Comparison of ENCODE assay signal across 25 mouse cellular contexts in the genomic region with DNA sequence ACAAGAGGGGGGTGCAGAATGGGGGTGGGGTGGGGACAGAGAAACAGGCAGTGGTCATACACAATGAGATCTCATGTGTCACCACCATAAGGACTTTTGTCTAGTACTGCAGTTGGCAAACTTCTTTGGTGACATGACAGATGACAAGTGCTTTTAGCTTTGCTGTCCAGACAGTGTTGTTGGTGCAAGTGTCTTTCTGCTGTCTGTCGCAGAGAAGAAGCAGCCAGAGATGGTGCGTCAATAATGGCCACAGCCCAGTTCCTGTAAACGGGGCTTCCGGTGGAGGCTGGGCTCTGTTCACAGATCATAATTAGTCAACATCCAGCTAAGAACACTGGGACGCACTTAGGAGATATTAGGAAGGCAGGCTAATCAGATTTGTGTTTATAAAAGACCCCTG.
DNase-seq lines count a peak whose midpoint lies in the region; ATAC-seq lines count a peak whose summit lies in the region.
"Had no signal": no experiment of that assay in that cellular context is flagged by ENCODE, and none has a peak within 500 bp of the region (broad histone marks: within the 10 kb centered on the region; RNA-seq: fewer than 3 reads in every experiment).

No protein-coding gene starts in this region.

- 0 out of 2 replicates have a peak overlapping the region, but pooled peaks have one; percentile 8 for H3K27ac ChIP-seq in hindbrain, embryonic 10.5 days
- H3K27ac ChIP-seq in hindbrain, embryonic 11.5 days (ENCODE audit: low read depth, low read length) = no peak overlapping the region; the same call in 1 of the 2 replicates
- peak overlapping the region; percentile 68; the same call in 1 of the 2 replicates for H3K27ac ChIP-seq in limb, embryonic 10.5 days
- H3K27ac ChIP-seq: embryonic facial prominence, embryonic 12.5 days; embryonic facial prominence, embryonic 15.5 days; heart, embryonic 15.5 days; hindbrain, embryonic 13.5 days had no signal

- WGBS in hindbrain, embryonic 10.5 days = 77% methylated on average over 5 of the region's 5 CpGs
- WGBS in hindbrain, embryonic 11.5 days = 67% methylated on average over 5 of the region's 5 CpGs
- 78% methylated on average over 5 of the region's 5 CpGs for WGBS in limb, embryonic 10.5 days

- peaks cover 47% of the 10 kb centered on the region for H3K4me1 ChIP-seq in hindbrain, embryonic 10.5 days (replicated peaks)
- H3K4me1 ChIP-seq in hindbrain, embryonic 11.5 days (replicated peaks; ENCODE audit: control insufficient read depth, insufficient read depth, low read length) = 0 out of 2 replicates have a peak, but pooled peaks cover 2% of the 10 kb centered on the region
- peaks cover 61% of the 10 kb centered on the region for H3K4me1 ChIP-seq in limb, embryonic 10.5 days

- H3K36me3 ChIP-seq in hindbrain, embryonic 10.5 days = no peaks in the 10 kb centered on the region
- H3K36me3 ChIP-seq in hindbrain, embryonic 11.5 days (ENCODE audit: control insufficient read depth, insufficient read depth, low read length) = no peaks in the 10 kb centered on the region
- no peaks in the 10 kb centered on the region for H3K36me3 ChIP-seq in limb, embryonic 10.5 days
- H3K36me3 ChIP-seq: embryonic facial prominence, embryonic 12.5 days; embryonic facial prominence, embryonic 15.5 days; heart, embryonic 12.5 days; heart, embryonic 15.5 days; hindbrain, embryonic 13.5 days had no signal

- H3K4me2 ChIP-seq in hindbrain, embryonic 11.5 days (replicated peaks; ENCODE audit: low read depth, low read length) = no peak overlapping the region
- H3K4me2 ChIP-seq: embryonic facial prominence, embryonic 12.5 days; embryonic facial prominence, embryonic 15.5 days; heart, embryonic 12.5 days; heart, embryonic 15.5 days; hindbrain, embryonic 13.5 days had no signal

- H3K27me3 ChIP-seq in hindbrain, embryonic 10.5 days (ENCODE audit: insufficient read depth, poor library complexity, severe bottlenecking) = peaks cover 20% of the 10 kb centered on the region; the same call in 1 of the 2 replicates
- H3K27me3 ChIP-seq in hindbrain, embryonic 11.5 days (ENCODE audit: control insufficient read depth, insufficient read depth, low read length) = no peaks in the 10 kb centered on the region
- H3K27me3 ChIP-seq in limb, embryonic 10.5 days (ENCODE audit: low read depth, poor library complexity, severe bottlenecking) = peaks cover 18% of the 10 kb centered on the region; the same call in 1 of the 2 replicates
- H3K27me3 ChIP-seq: embryonic facial prominence, embryonic 15.5 days; heart, embryonic 12.5 days; heart, embryonic 15.5 days had no signal

- ATAC-seq in hindbrain, embryonic 11.5 days (ENCODE audit: low FRiP score) = no peak
- no peak for ATAC-seq in cerebellum, adult (ENCODE audit: insufficient number of reproducible peaks, low FRiP score, low TSS enrichment)
- ATAC-seq: activated CD4-positive, CD25-positive, alpha-beta regulatory T cell, adult 4 months; forebrain, embryonic 14.5 days; forebrain, postnatal 0 days; hindbrain, embryonic 16.5 days had no signal

- no peaks in the 10 kb centered on the region for H3K9me3 ChIP-seq in hindbrain, embryonic 10.5 days
- no peaks in the 10 kb centered on the region for H3K9me3 ChIP-seq in hindbrain, embryonic 11.5 days (ENCODE audit: control insufficient read depth, low read length)
- no peaks in the 10 kb centered on the region for H3K9me3 ChIP-seq in limb, embryonic 10.5 days (replicated peaks)
- H3K9me3 ChIP-seq: embryonic facial prominence, embryonic 12.5 days; embryonic facial prominence, embryonic 15.5 days; heart, embryonic 12.5 days; heart, embryonic 15.5 days; hindbrain, embryonic 13.5 days had no signal

- no peak overlapping the region for H3K4me3 ChIP-seq in hindbrain, embryonic 10.5 days
- H3K4me3 ChIP-seq in hindbrain, embryonic 11.5 days (ENCODE audit: low read depth, low read length) = no peak overlapping the region
- H3K4me3 ChIP-seq in limb, embryonic 10.5 days = no peak overlapping the region
- H3K4me3 ChIP-seq: embryonic facial prominence, embryonic 12.5 days; embryonic facial prominence, embryonic 15.5 days; heart, embryonic 12.5 days; heart, embryonic 15.5 days; hindbrain, embryonic 13.5 days had no signal

- no peak overlapping the region for H3K9ac ChIP-seq in hindbrain, embryonic 11.5 days (ENCODE audit: low read depth, low read length)
- H3K9ac ChIP-seq: embryonic facial prominence, embryonic 12.5 days; embryonic facial prominence, embryonic 15.5 days; forebrain, postnatal 0 days; heart, embryonic 12.5 days; heart, embryonic 15.5 days; hindbrain, embryonic 13.5 days had no signal

- DNase-seq in hindbrain, embryonic 10.5 days (ENCODE audit: low spot score) = no peak
- no peak for DNase-seq in hindbrain, embryonic 11.5 days (ENCODE audit: low spot score)
- DNase-seq in limb, embryonic 10.5 days (ENCODE audit: low spot score) = no peak
- DNase-seq in lung, postnatal 10 days = peak; percentile 24
- no peak for DNase-seq in kidney, postnatal 10 days
- DNase-seq: adrenal gland, adult 8-10 months; adrenal gland, postnatal 36 days; cerebellum, adult 11 months; cerebellum, adult 2 months; cerebellum, adult 9-11 months; cerebellum, postnatal 25 days; forebrain, postnatal 0 days; gastrocnemius, postnatal 25 days; heart, adult 18-20 months; heart, postnatal 10 days; heart, postnatal 36 days had no signal
